ENCODE assay signal across 15 mouse cellular contexts in genomic region chr2:48597793-48598583, GRCm38 (mm10).
"Had no signal": no experiment of that assay in that cellular context is flagged by ENCODE, and none has a peak within 500 bp of the region (broad histone marks: within the 10 kb centered on the region; RNA-seq: fewer than 3 reads in every experiment).

No protein-coding gene starts in this region.

- H3K9me3 ChIP-seq: liver, embryonic 13.5 days; lung, embryonic 15.5 days; midbrain, embryonic 15.5 days; neural tube, embryonic 12.5 days had no signal

- ATAC-seq: intestine, embryonic 16.5 days; liver, postnatal 0 days; midbrain, embryonic 15.5 days had no signal

- H3K27ac ChIP-seq: left cerebral cortex, adult 2 months; liver, embryonic 13.5 days; lung, embryonic 15.5 days; macrophage; midbrain, embryonic 15.5 days; neural tube, embryonic 12.5 days; stomach, postnatal 0 days had no signal

- H3K9ac ChIP-seq: liver, embryonic 13.5 days; liver, postnatal 0 days; lung, embryonic 15.5 days; midbrain, embryonic 15.5 days; neural tube, embryonic 12.5 days had no signal

- H3K4me1 ChIP-seq: liver, embryonic 13.5 days; lung, embryonic 15.5 days; midbrain, embryonic 15.5 days; neural tube, embryonic 12.5 days had no signal

- H3K4me3 ChIP-seq: left cerebral cortex, adult 2 months; liver, embryonic 13.5 days; lung, embryonic 15.5 days; midbrain, embryonic 15.5 days; neural tube, embryonic 12.5 days had no signal

- H3K27me3 ChIP-seq: liver, embryonic 13.5 days; lung, embryonic 15.5 days; midbrain, embryonic 15.5 days; neural tube, embryonic 12.5 days had no signal

- H3K4me2 ChIP-seq: liver, embryonic 13.5 days; lung, embryonic 15.5 days; midbrain, embryonic 15.5 days; neural tube, embryonic 12.5 days had no signal

- H3K36me3 ChIP-seq: liver, embryonic 13.5 days; lung, embryonic 15.5 days; midbrain, embryonic 15.5 days; neural tube, embryonic 12.5 days had no signal

- DNase-seq: kidney, adult 8-10 months; kidney, postnatal 25 days; liver; liver, embryonic 13.5 days; liver, postnatal 0 days; lung, postnatal 14 days; right cerebral cortex, postnatal 14 days; thymus, postnatal 14 days had no signal
